Mouse (Mus musculus): ENCODE results near the gene Leng1. TPM values are rescaled to one million over a fixed set of nuclear protein-coding genes. Genes with fewer than 3 reads are reported as not detected.
A peak's percentile ranks its signal among the peaks of the same experiment; 100 is the strongest.

Leng1 gene
- polyA plus RNA-seq, 1 experiment from 2014 or later, result 19.0 TPM

DNA sequence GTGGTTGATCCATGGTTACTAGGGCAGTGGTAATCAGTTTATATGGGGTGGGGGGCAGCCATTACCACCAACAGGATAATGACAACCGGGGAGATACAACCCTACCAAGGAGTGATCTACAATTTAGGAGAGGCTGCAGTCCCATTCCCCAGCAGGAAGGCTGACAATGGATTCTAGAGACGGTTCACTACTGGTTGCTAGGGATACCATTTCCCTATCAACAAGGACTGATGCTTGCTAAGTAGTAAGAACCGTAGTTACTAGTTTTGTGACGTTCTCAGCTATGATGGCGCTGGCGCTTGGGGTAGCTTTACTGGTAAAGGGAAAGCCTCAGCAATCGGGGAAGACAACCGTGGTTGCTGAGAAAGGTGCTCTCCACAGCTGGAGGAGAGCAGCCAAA lies 19.1 kb upstream of the Leng1 start:
- Histone ChIP-seq H3K36me3 (peaks cover 80% of the 10 kb centered on the region), H3K27ac (no peak overlapping the region), H3K4me2 (replicated peaks) (no peak overlapping the region), H3K9ac (no peak overlapping the region), H3K9me3 (no peaks in the 10 kb centered on the region), H3K27me3 (no peaks in the 10 kb centered on the region), H3K4me3 (no peak overlapping the region), H3K4me1 (no peaks in the 10 kb centered on the region)
- 91% methylated on average over 8 of the region's 8 CpGs for WGBS
- ATAC-seq (ENCODE audit: low FRiP score, low read depth), result no peak

DNA sequence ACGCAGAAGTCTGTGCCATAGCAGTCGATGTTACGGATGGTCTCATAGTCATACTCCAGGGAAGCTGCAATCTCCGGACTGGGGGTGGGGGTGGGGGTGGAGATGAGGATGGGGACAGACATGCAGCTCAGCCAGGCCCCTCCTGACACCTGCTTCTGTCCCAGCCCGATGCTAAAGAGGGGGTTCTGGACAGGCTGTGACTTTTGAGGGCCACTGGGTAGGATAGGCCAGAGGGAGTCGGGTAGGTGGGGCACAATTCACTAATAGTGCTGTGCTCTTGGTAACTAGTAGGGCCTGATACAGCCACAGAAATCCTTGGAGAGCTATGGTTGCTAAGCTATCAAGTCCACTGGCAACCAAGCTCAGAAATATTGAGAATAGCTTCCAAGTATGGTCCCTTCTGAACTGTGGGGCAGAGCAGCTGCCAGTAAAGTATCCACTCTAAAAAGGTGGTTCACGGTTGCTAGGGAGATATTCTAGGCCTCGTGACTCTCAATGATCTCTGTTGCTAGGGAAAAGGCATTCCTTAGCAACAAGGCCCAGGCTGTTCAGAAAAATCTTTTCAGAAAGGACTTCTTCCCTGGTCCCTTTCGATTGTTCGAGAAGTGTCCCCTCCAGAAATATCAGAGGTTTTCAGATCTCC lies 18.4 kb upstream of the Leng1 start:
- peaks cover 81% of the 10 kb centered on the region for H3K36me3 ChIP-seq
- H3K9me3 ChIP-seq, result no peaks in the 10 kb centered on the region
- H3K27me3 ChIP-seq, result no peaks in the 10 kb centered on the region
- no peak for ATAC-seq (ENCODE audit: low FRiP score, low read depth)
- no peaks in the 10 kb centered on the region for H3K4me1 ChIP-seq
- H3K9ac ChIP-seq, result no peak overlapping the region
- no peak overlapping the region for H3K27ac ChIP-seq
- 84% methylated on average over 10 of the region's 10 CpGs for WGBS
- no peak overlapping the region for H3K4me3 ChIP-seq
- H3K4me2 ChIP-seq (replicated peaks), result no peak overlapping the region

GRCm38 (mm10) chr7:3677342-3677741 lies 11.7 kb upstream of the Leng1 start, which contains the start of gene Tmc4:
Gene Tmc4 (minus strand): TSS chr7:3677553.
- H3K9ac ChIP-seq, result peak within 1 kb of the TSS; percentile 25; the same call in 1 of the 2 replicates
- H3K27me3 ChIP-seq, result no peaks in the 10 kb centered on the region
- no peak within 1 kb of the TSS for H3K4me3 ChIP-seq
- peaks cover 36% of the 10 kb centered on the region for H3K36me3 ChIP-seq
- H3K27ac ChIP-seq, result no peak within 1 kb of the TSS
- ATAC-seq (ENCODE audit: low FRiP score, low read depth), result no peak
- H3K9me3 ChIP-seq, result no peaks in the 10 kb centered on the region
- 44% methylated on average over 9 of the region's 9 CpGs for WGBS
- H3K4me2 ChIP-seq (replicated peaks), result no peak within 1 kb of the TSS
- no peaks in the 10 kb centered on the region for H3K4me1 ChIP-seq

- WGBS, result 89% methylated on average over 12 of the region's 12 CpGs
- no peak overlapping the region for H3K4me2 ChIP-seq (replicated peaks)
- peak overlapping the region; percentile 25; the same call in 1 of the 2 replicates for H3K9ac ChIP-seq
Measured at GRCm38 (mm10) chr7:3676371-3676770, 10.7 kb upstream of the Leng1 start.

GRCm38 (mm10) chr7:3675228-3675548 lies 9.5 kb upstream of the Leng1 start:
- 0 out of 2 replicates have a peak, but pooled peaks have one; percentile 10 for ATAC-seq (ENCODE audit: low FRiP score, low read depth)
- Histone ChIP-seq H3K4me2 (replicated peaks) (no peak overlapping the region), H3K9ac (no peak overlapping the region), H3K27ac (no peak overlapping the region), H3K27me3 (no peaks in the 10 kb centered on the region), H3K9me3 (no peaks in the 10 kb centered on the region), H3K4me1 (no peaks in the 10 kb centered on the region), H3K4me3 (no peak overlapping the region), H3K36me3 (peaks cover 18% of the 10 kb centered on the region)
- 79% methylated on average over 3 of the region's 3 CpGs for WGBS

More at GRCm38 (mm10) chr7:3676371-3676770, 10.7 kb upstream of the Leng1 start:
- Histone ChIP-seq H3K9me3 (no peaks in the 10 kb centered on the region), H3K4me1 (no peaks in the 10 kb centered on the region), H3K27ac (no peak overlapping the region), H3K27me3 (no peaks in the 10 kb centered on the region), H3K36me3 (peaks cover 28% of the 10 kb centered on the region), H3K4me3 (no peak overlapping the region)
- no peak for ATAC-seq (ENCODE audit: low FRiP score, low read depth)

- Histone ChIP-seq H3K27me3 (no peaks in the 10 kb centered on the region), H3K9ac (no peak overlapping the region), H3K4me1 (no peaks in the 10 kb centered on the region), H3K4me2 (replicated peaks) (no peak overlapping the region), H3K36me3 (peaks cover 17% of the 10 kb centered on the region), H3K9me3 (no peaks in the 10 kb centered on the region), H3K27ac (no peak overlapping the region), H3K4me3 (no peak overlapping the region)
- WGBS, result 71% methylated on average over 10 of the region's 10 CpGs
- peak; percentile 81 for ATAC-seq (ENCODE audit: low FRiP score, low read depth)
Measured at GRCm38 (mm10) chr7:3674507-3675227, 9.0 kb upstream of the Leng1 start.

- H3K4me3 ChIP-seq, result no peak overlapping the region
- H3K4me1 ChIP-seq, result peaks cover 23% of the 10 kb centered on the region
- H3K4me2 ChIP-seq (replicated peaks), result peak overlapping the region; percentile 31
- no peak overlapping the region for H3K27ac ChIP-seq
- no peaks in the 10 kb centered on the region for H3K9me3 ChIP-seq
- H3K36me3 ChIP-seq, result peaks cover 17% of the 10 kb centered on the region
- 13% methylated on average over 14 of the region's 14 CpGs for WGBS
- no peak overlapping the region for H3K9ac ChIP-seq
- ATAC-seq (ENCODE audit: low FRiP score, low read depth), result no peak
- no peaks in the 10 kb centered on the region for H3K27me3 ChIP-seq
Measured at GRCm38 (mm10) chr7:3666921-3667391, 1.3 kb upstream of the Leng1 start.

DNA sequence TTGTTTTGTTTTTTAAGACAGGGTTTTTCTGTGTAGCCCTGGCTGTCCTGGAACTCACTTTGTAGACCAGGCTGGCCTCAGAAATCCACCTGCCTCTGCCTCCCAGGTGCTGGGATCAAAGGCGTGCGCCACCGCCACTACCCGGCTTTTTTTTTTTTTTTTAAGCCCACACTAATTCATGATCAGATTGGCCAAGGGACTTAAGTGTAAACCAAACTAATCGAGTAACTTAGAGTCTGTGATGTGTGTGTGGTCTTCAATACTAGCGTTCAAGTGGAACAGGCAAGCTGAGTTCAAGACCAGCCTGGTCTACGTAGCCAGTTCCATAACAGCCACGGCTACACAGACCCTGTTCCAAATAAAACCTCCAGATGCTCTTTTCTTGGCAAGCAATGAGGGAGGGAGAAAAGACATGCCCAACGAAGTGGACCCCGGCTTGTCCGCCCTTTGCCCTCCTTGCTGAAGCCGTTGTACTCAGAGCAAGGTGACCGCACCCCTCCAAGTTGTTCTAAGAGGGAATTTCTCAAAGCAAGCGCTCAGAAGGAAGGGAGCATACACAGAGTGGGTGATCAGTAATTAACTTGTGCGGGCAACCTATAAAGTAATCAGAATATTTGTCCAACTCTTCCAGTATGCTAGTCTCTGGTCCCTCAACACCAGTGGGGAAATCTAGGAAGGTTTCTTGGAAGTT lies 971 bp downstream of the Leng1 start:
- Histone ChIP-seq H3K4me1 (peaks cover 23% of the 10 kb centered on the region), H3K27me3 (no peaks in the 10 kb centered on the region), H3K4me3 (peak overlapping the region; percentile 77), H3K27ac (peak overlapping the region; percentile 81), H3K9me3 (no peaks in the 10 kb centered on the region), H3K9ac (peak overlapping the region; percentile 84), H3K4me2 (replicated peaks) (peak overlapping the region; percentile 86), H3K36me3 (peaks cover 40% of the 10 kb centered on the region)
- 37% methylated on average over 15 of the region's 15 CpGs for WGBS
- peak; percentile 4; the same call in 1 of the 2 replicates for ATAC-seq (ENCODE audit: low FRiP score, low read depth)

DNA sequence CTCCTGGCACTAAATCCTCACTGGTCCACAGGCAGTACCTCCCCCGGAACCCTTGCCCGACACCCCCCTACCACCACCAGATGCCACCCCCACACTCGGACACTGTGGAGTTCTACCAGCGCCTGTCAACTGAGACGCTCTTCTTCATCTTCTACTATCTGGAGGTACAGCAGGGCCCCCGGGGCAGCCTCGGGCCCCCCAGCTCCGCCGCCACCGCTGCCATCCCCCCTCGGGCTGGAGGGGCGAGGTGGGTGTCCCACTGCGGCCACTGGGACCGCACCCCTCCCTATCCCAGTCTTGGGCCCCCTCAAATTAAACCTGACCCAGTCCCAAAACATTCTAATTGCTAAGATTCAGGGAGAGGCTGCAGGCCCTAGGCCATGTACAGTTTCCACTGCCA lies 7.1 kb downstream of the Leng1 start:
- Histone ChIP-seq H3K4me1 (peaks cover 6% of the 10 kb centered on the region), H3K9me3 (no peaks in the 10 kb centered on the region), H3K27ac (no peak overlapping the region), H3K4me2 (replicated peaks) (no peak overlapping the region), H3K9ac (no peak overlapping the region), H3K4me3 (no peak overlapping the region), H3K27me3 (no peaks in the 10 kb centered on the region), H3K36me3 (peaks cover 100% of the 10 kb centered on the region)
- WGBS, result 94% methylated on average over 14 of the region's 14 CpGs
- ATAC-seq (ENCODE audit: low FRiP score, low read depth), result no peak

GRCm38 (mm10) chr7:3656966-3657365 lies 8.7 kb downstream of the Leng1 start:
- Histone ChIP-seq H3K36me3 (peaks cover 100% of the 10 kb centered on the region), H3K27ac (no peak overlapping the region), H3K4me3 (no peak overlapping the region), H3K9ac (no peak overlapping the region), H3K4me2 (replicated peaks) (no peak overlapping the region), H3K27me3 (no peaks in the 10 kb centered on the region), H3K9me3 (no peaks in the 10 kb centered on the region), H3K4me1 (no peaks in the 10 kb centered on the region)
- 86% methylated on average over 4 of the region's 4 CpGs for whole genome bisulfite sequencing
- ATAC-seq (ENCODE audit: low FRiP score, low read depth), result no peak

- peak overlapping the region; percentile 89 for H3K4me2 ChIP-seq (replicated peaks)
- H3K36me3 ChIP-seq, result peaks cover 42% of the 10 kb centered on the region
- H3K27me3 ChIP-seq, result no peaks in the 10 kb centered on the region
- H3K4me1 ChIP-seq, result peaks cover 38% of the 10 kb centered on the region
- H3K4me3 ChIP-seq, result peak overlapping the region; percentile 98
- 73% methylated on average over 4 of the region's 4 CpGs for WGBS
- no peak for ATAC-seq (ENCODE audit: low FRiP score, low read depth)
- H3K9me3 ChIP-seq, result no peaks in the 10 kb centered on the region
- peak overlapping the region; percentile 99 for H3K9ac ChIP-seq
- no peak overlapping the region for H3K27ac ChIP-seq
Measured at GRCm38 (mm10) chr7:3646641-3647040, 19.0 kb downstream of the Leng1 start.

DNA sequence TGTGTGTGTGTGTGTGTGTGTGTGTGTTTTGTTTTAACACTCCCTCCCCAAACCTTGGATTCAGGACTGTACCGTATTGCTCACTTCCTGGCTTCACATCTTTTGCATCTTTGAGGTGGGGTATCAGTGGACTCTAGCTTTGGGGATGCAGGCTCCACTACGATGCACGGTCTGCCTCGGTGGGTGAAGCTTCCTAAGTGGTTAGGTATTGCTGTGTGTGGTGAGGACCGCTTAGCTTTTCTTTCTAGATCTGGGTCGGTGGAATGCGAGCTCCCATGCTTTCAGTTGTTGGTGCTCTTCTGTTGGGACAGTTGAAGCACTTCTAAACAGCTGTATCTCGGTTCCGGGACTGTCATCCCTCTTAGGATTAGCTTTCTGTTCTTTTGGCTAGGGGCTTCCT lies 19.5 kb downstream of the Leng1 start:
- Histone ChIP-seq H3K9me3 (no peaks in the 10 kb centered on the region), H3K27me3 (no peaks in the 10 kb centered on the region), H3K36me3 (peaks cover 42% of the 10 kb centered on the region), H3K4me2 (replicated peaks) (peak overlapping the region; percentile 89), H3K4me1 (peaks cover 38% of the 10 kb centered on the region), H3K9ac (peak overlapping the region; percentile 99), H3K27ac (peak overlapping the region; percentile 97; the same call in 1 of the 2 replicates), H3K4me3 (peak overlapping the region; percentile 98)
- 18% methylated on average over 9 of the region's 9 CpGs for WGBS
- ATAC-seq (ENCODE audit: low FRiP score, low read depth), result no peak
